Mouse (Mus musculus) brain, adult 2 months (tissue): ENCODE results near the gene Htr7.

ENCODE experiments used
- DNase-seq: peaks from one replicate; pipeline ENCODE4 v3.0.0; 2011; ENCODE audit warnings: low read depth, low spot score

Htr7 gene

DNA sequence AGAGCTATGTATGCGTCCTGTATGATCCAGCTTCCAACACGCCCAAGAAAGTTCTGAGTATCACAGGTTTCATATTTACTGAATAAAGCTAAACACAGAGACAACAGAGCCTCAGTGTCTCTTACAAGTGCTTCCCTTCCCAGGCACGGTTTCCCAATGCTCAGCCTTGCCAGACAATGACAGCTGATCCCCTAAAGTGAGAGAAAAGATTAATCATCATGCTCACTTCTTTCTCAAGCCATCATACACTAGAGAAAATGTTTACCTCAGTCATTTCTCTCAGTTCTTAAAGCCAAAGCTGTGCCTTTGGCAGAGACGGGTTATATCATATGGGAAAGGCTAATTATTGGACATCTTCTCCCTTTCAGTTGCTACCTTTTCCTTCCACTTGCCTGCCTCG lies 99.7 kb downstream of the Htr7 start:
- peak; percentile 15 for DNase-seq

DNA sequence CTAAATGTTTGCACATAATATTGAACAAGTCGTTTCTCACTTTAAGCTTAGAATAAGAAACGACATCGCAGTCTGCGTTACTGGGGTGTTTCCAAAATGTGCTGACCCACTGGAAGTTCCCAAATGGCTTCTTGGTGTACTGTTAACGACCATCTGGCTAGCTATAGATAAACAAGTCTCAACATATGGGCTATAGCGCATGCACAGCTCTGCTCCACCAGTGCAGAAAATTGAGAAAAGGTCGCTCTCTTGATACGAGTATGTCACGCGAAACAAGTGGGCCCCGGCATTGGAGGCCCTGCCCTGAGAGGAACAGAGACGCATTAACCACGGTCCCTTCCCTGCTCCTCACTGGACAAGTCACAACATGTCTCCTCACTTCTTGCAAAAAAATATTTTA lies 101.6 kb downstream of the Htr7 start:
- DNase-seq = no peak

DNA sequence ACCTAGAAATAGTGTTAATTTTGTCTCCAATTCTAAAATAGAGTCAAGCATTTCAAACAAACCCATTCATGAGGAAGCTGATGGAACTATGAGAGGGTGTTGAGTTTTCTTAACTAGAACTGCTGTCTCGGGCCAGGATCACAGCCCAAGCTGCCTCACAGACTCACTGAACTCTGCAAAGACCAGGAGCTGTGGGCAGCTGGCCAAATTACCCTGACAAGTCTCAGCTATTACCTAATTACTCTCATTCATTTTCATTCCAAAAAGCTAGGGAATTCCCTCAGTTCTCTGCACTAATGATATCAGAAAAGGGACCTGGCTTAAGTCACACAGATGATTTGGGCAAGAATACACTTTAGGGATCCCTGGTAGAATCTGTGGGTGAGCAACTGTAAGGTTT lies 107.4 kb downstream of the Htr7 start:
- peak; percentile 23 for DNase-seq

DNA sequence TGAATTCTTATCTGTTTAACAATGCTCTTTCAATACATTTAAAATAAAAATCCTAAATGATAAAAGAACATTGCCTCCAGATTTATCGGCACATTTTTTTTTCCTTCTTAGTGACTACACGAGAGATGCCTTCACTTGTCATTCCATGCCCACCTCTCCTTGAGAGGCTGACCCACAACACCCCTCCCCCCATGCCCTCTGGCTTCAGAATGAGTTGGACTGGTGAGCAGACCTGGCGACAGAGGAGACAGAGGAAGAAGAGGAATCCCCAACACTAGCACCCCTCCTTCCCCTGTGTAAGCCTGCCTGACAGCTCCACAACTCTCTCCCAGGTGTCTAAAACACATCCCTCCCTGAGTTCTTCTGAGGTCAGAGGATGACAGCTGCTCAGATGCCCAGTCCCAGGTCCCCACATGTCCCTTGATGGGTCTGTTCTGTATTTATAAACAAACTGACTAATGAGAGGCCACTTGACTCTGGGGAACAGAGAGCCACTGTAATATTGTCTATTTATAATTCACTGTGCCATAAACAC lies 132.3 kb downstream of the Htr7 start:
- DNase-seq = peak; percentile 16

DNA sequence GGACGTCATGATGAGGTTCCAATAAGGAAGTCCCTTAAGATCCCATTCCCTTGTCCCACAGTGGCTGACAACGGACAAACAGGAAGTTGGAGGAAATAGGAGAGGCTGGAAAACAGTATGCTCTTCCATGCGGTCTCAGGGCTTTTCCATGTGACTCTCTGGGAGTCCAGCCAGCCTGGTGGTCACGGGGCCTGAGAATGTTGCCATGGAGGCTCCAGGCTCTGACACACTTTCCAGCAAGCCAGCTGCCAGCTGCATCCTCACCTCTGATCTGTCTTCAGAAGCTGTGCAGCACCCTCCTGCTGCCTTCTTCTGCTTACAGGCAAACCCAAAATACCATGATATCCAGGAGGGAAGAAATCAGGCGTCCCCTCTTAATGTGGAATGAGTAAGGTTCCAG lies 132.9 kb downstream of the Htr7 start:
- peak; percentile 88 for DNase-seq
